Mouse (Mus musculus) lung, postnatal 36 days (tissue): ENCODE data around the gene Ccdc62.

Experiments
- DNase-seq: peaks from one replicate; pipeline ENCODE4 v3.0.0; 2022; ENCODE audit warnings: mixed read lengths

Gene Ccdc62

GRCm38 (mm10) chr5:124004356-124005150, 74.1 kb downstream of the Ccdc62 start:
- no peak for DNase-seq

DNA sequence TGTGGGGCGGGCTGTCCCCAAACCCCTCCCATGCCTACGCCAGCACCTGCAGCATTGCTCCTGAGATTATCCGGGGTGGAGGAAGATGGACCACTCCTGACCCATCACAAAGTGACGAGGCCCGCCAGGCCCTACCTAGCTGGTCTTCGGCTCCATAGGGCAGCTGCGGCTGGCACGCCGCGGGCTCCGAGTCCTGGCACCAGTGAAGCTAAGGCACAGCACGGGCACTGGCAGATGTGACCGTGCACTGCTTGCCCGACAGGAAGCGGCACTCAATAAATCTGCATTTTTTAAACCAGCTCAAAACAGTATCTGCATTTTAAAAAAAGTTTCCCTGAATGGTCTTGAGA, 74.6 kb downstream of the Ccdc62 start:
- DNase-seq, result no peak

DNA sequence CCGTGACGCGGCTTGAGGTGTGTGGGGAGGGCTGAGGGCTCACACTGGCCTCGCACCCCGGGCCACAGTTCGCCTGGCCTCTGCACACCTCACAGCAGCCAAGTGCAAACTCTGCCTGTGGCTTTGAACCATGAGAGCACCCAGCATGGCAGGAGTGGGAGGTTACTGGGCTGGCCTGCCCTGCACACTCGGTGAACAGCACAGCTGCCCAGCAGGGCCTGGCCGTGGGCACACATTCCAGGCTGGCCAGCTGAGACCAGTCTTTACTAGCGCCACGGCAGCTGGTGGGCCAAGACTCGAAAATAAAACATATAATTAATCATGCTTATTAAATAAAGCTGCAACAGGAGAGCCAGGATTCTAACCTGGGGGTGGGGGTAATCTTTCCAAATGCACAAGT, 75.1 kb downstream of the Ccdc62 start:
- no peak for DNase-seq

DNA sequence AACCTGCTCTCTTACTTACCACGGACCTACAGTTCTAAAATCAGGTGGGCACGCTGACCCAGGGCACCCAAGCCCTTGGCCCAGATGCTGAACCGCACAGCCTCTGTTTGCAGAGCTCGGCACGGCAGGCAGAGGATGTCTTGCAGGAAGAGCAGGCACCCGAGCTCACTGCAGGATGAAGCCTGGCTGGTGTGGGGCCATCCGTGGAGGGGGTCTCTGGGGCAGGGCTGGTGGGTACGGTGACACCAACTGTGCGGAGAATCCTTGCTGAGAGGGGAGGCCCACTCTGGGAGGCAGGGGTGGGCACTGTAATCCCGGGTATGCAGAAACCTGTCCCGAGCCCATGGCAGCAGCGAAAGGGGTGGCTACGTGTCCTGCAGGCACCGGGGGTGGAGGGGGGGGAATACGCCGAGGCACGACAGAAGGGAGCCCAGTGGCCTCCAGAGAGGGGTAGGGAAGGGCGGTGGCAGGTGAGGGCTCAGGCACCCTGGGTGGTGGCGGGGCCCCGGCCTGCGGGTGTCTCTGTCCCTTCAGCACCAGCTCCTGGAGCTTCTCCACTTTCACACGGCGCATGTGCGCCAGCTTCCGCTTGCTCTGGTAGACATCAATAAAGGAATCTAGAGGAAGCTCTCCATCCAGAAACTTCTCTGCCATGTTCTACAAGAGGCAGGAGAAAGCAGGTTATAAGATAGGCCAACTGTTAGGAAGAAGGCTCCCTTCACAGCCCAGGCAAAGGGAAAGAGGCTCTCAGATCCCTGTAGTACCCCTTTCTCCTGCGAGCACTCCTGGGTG, 75.8 kb downstream of the Ccdc62 start:
- no peak for DNase-seq

DNA sequence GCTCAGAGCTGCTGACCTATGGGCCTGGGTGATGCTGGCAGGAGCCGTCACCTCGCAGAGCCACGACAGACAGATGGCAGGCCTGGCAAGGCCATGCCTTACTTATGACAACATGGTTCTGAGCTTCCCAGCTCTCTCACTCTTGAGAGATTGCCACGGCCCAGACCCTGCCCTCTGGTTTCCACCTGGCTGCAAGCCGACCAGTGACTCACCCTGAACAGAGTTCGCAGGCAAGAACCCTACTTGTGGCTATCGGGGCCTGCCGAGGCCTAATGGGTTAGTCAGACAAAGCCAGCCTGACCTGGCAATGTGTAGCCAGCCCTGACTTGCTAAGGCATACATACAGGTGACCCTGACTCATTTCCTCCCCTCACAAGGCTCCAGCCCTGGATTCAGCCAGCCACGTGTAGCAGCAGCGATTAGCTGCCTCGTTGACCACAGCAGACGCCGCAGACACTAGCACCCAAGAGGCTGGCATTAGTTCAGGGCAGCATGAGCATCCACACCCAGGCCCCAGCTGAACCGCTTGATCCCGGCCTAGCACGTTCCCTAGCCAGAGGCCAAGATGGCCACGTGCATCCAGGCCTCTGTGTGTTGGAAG, 76.5 kb downstream of the Ccdc62 start:
- peak; percentile 54 for DNase-seq

DNA sequence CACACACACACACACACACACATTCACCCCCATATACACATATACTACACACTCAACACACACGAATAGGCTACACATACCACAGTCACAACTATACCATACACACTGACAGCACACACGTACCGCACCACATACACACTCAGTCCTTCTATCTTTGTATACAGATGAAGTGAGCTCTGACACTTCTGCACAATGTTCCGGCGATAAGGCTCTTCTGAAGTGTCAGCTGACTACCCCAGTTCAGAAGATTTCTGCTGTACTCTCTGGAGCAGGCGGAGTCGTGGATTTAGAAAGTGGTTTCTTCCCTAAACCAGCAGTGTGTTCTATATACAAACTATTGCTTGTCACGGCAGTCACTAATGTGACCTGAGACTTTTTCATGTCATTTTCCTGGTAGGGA, 79.6 kb downstream of the Ccdc62 start:
- DNase-seq, result no peak

- peak; percentile 83 for DNase-seq
These were observed 80.6 kb downstream of the Ccdc62 start for GRCm38 (mm10) chr5:124010910-124011655.

DNA sequence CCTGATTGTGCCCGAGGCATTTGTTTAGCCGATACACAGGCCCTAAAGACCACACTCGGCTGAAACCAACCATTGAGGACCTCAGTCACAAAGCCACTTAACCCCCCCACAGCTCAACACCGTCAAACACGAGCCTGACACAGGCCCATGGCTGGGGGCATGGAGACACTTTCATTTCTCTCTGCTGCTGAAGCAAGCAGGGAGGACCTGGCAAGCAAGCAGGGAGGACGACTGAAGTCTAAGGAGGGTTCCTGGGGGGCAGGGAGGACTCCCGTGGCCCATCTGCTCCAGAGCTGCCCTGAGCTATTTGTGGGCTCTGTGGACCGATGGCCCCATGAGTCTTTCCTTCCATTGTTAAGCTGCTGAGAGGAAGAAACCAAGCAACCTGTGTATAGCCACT, 81.4 kb downstream of the Ccdc62 start:
- no peak for DNase-seq

- DNase-seq, result no peak
These were observed 82.4 kb downstream of the Ccdc62 start for GRCm38 (mm10) chr5:124012885-124013284.

DNA sequence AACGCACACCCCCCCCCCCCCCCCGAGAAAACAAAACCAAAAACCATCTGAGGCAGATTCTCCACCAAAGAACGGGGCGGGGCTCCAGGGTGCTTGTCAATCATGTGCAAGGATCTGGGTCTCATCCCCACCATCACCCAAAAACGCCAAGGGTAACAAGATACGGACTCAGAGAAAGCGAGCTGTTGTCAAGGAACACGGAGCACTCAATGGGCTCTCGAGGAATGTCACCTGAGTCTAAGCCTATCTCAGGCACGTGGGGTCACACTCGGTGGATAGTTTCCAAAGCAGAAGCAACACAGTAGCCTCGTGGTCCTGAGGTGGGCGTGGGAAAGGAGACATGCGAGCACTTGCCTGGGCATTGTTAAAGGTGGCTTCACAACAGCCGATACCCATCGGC, 83.3 kb downstream of the Ccdc62 start:
- DNase-seq, result no peak

- DNase-seq, result no peak
These were observed 83.7 kb downstream of the Ccdc62 start for GRCm38 (mm10) chr5:124014180-124014579.

- DNase-seq, result peak; percentile 72
These were observed 84.3 kb downstream of the Ccdc62 start for GRCm38 (mm10) chr5:124014791-124015251.

DNA sequence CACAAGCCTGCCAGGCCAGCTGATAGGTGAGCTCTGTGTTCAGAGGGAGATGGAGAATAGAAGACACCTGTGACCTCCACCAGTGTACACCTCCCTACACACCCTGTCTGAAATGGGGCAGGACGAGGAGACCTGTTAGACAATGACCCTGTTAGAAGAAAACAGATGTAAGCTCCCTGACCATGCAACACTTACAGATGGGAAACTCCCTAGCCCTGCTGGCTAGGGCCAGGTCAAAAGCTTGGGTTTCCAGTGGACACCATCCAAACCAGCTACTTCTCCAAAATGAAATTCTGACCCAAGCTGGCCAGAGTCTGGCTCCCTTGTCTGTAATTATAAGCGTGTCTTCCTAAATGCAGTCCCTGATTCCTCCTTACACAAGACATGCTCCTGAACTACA, 85.2 kb downstream of the Ccdc62 start:
- no peak for DNase-seq

- peak; percentile 77 for DNase-seq
These were observed 85.9 kb downstream of the Ccdc62 start for GRCm38 (mm10) chr5:124016291-124016821.

DNA sequence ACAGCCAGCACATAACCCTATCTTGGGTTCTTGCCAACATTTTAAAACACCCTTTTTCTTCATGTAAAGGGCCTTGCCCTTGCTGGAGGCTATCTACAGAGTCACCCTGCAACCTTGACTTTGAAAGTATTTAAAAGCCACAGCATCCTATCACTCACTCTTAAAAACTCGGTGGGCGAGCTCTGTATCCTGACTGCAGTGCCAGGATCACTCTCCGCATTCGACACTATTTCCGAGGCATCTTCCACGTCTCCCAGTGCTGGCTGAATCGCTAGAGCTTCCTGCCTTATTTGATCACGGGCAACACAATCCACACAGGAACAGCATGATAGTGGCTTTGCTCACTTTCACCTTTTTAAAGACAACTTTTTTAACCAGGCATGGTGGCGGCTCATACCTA, 87.5 kb downstream of the Ccdc62 start:
- DNase-seq, result no peak

- DNase-seq, result no peak
These were observed 88.2 kb downstream of the Ccdc62 start for GRCm38 (mm10) chr5:124018651-124019050.
